Mouse (Mus musculus): ENCODE data around the gene Trim2.

Gene Trim2

GRCm38 (mm10) chr3:84284796-84285195 is 21.9 kb downstream of the Trim2 start:
- DNase-seq: no peak

DNA sequence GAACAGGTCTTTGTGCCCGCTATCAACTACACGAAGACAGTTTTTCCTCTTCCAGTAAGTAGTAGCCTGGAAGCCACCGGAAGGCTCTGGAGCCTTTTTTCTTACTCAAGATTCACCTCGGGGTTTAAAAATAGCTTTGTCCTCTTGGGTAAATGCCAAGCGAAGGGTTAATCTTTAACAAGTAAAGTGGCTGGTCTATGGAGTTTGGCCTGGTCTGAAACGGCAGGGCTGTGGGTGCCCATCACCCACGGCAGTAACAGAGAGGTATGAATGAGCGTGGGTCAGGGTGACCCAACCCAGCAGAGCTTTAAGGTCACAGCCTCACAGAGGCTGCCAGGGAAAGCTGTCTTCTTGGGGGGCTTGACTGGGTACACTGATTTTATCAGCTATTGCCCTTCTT is 23.2 kb downstream of the Trim2 start:
- DNase-seq: no peak

DNA sequence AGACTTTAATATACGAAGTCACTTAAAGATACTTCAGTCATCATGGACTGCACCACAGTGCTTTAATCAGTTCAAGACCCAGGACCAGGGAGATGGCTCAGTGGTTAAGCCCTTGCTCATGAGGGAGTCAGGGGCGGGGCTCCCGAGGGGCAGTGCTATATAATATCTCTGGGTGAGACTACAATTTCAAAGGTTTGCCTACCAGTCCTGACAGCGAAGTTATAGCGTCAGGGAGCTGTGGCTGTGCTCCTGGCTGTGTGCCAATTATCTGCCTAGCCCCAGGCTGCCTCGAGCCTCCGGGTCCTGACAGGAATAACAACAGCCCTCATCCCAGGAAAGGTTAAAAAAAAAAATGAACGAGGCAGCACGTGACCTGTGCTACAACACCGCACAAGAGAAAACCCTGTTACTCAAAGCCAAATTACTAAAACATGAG is 24.7 kb downstream of the Trim2 start:
- DNase-seq: no peak

DNA sequence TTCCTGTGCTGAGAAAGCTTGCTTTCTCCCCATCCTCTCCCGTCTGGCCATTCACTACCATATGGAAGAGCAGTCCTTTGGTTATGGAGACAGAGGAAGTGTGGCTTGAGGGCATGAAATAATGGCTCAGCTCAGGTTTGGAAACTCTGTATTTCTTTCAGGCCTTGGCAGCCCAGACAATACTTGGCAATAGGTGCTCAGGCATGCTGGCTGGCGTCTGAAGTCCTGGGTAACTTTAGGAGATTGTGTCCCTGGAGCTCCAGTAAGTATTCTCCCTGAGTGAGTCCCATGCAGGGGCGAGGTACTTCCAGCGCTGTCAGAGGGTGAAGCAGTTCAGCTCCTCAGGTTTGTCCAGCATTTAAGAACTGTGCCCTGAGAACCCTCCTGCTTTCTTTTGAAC is 27.9 kb downstream of the Trim2 start:
- no peak for DNase-seq

- no peak for DNase-seq
These were observed 31.6 kb downstream of the Trim2 start for GRCm38 (mm10) chr3:84275124-84275523.

GRCm38 (mm10) chr3:84272293-84273015 is 34.2 kb downstream of the Trim2 start:
- no peak for DNase-seq

- DNase-seq: no peak
These were observed 34.9 kb downstream of the Trim2 start for GRCm38 (mm10) chr3:84271794-84272193.

DNA sequence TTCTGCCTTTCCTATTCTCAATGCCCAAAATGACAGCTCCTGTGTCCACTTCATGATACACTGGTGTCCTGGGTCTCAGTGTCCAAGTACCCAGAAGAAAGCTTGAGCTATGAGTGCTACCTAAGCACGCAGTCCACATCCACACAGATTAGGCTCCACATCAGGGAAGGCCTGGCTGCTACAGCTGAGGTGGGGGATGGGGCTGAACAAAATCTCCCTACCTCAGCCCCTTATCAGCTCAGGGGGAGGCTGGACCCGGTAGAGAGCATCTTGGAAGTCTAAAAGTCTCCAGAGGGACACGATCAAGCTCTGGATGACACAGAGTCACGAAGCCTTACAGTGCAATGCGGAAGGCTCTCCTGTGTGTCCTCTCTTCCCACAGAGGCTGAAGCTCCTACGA is 35.6 kb downstream of the Trim2 start:
- no peak for DNase-seq

DNA sequence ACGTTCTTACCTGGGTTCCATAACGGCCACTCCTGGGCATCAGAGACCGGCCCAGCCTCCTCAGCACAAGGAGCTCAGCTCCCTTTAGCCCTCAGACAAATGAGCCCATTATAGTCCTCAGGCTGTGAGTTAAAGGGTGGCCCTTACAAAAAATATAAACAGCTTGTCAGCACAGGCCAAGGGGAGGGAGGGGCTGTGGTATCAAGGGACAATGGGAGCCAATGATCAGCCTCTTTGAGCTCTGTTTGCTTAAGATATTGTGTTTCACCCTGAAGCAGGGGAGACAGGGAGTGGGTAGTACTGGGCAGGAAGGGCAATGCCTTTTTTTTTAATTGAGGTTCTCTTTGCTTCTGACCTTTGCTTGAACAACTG is 36.1 kb downstream of the Trim2 start:
- no peak for DNase-seq

DNA sequence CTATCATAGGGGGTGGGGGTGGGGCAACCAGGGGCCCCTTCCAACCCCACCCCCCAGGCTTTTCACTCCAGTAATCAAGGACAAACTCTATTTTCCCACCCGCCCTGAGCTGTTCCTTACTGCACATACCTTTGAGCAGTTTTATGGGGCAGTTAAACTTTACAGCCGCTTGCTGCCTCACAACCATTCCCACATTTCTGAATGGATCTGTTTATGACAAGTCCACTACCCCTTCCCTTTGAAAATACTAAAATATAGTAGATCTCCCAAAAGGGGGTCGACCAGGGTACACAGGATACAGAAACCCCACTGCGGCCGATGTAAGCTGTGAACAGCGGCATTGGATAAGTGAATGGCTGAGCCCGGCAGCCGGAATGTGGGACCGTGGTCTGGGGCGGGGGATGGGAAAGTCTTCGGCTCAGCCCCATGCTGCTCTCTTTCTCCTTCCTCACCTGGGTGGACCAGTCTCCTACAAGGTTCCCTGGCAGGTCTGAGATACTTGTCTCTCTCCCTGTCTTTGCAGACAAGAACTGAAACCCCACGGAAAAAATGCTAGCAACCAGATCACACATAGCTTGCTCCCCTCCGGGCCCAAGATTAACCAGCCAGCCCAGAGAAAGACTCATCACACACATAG is 36.6 kb downstream of the Trim2 start:
- no peak for DNase-seq

DNA sequence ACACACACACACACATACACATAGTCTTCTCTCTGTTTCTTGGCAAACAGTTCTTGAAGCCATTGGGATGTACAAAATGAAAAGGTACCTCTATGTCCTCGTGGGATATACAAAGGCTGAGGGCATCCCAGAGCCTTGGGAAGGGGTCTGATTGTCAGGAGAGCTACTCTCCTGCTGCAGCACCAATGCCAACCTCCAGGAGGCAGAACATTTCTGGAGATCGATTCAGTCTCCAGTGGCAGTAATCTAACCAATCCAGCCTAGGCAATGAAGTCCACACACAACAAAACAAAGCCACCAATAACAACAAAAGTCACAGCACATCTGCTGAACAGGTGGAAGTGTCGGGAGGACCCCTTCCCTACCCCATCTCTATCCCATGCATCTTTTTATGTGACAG is 38.2 kb downstream of the Trim2 start:
- no peak for DNase-seq

GRCm38 (mm10) chr3:84266391-84266931 is 40.2 kb downstream of the Trim2 start:
- DNase-seq: no peak

DNA sequence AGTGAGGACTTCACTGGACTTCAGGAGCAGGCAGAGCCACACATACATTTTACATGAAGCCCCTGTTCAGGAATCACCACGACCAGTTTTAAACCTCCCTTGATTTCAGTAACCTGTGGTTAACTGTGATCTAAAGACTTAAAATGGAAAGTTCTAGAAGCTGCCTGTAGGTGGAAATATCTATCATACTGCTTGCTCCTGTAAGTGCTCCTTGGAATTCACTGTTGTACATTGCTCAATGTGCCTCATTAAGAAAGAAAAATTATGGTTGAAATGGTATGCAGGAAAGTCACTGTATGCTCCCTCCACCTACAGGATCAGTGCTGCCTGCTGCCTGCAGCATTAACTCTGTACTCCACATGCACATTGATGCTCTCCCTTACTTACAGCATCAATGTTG is 41.6 kb downstream of the Trim2 start:
- DNase-seq: no peak

DNA sequence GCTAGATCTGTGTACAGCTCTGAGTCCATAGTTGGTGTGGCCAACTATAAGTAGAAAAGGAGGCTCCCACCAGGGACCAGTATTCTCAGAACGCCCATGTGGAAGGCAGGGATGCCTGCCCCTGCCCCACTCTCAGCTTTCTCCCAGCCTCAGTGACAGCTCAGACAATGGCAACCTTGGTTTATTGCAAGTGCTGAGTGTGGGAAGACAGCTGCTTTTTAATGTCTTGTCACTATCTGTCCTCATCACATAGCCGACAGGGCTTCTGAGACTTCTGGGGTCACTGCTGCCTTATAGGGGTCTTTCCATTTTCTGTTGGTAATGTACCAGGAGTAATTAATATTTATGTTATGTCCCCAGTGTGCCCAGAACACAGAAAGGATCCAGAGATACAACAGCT is 42.3 kb downstream of the Trim2 start:
- no peak for DNase-seq

GRCm38 (mm10) chr3:84262804-84263203 is 43.9 kb downstream of the Trim2 start:
- no peak for DNase-seq

- no peak for DNase-seq
These were observed 44.8 kb downstream of the Trim2 start for GRCm38 (mm10) chr3:84261863-84262262.

DNA sequence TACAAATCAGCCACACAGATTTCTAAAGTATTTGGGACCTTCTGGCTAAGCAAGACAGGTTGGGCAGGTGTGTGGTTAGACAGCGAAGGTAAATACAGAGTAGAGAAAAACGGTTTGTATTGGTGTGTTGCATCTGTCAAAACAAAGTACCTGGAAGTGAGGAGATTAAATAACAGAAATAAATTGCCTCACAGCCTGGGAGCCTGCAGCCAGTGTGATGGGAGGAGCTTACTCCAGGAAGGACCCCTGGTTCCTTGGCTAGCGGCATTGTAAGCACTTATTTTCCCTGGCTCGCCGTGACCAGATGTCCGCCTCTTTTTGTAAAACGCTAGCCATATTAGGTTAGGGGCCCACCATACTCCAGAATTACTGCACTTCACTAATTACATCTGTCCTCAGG is 45.8 kb downstream of the Trim2 start:
- no peak for DNase-seq

- DNase-seq: peak; percentile 28
These were observed 46.6 kb downstream of the Trim2 start for GRCm38 (mm10) chr3:84260024-84260535.

DNA sequence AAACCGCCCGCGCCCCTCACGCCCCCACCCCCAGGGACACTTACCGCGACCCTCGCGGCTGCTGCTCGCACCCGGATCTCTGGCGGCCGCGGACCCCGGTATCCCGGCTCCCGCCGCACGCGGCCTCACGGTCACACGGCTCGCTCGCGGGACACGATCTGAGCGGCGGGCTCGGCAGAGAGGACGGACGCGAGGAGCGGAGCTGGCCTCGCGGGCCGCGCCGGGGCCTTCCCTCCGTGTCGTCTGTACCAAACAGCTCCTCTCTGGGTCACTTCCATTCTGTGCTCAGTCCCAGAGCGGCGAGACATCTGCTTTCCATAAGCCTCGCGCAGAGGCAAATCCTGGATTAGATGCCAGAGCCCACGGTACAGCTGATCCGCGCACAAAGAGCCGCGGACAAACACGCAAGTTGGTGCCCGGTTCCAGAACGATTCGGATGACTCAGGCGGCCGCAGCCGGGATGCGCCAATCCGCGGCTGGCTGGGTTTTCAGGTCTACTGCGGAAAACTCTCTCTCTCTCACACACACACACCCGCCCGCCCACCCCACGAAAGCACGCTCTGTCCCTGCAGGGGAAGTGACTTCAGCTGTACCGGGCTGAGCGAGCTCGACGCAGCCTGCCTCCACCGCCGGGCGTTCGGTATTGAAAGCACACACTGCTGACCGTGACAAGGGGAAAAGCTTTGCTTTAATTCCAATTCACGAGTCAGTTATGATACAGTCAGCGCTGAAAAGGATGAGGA is 47.2 kb downstream of the Trim2 start:
- DNase-seq: peak; percentile 64

DNA sequence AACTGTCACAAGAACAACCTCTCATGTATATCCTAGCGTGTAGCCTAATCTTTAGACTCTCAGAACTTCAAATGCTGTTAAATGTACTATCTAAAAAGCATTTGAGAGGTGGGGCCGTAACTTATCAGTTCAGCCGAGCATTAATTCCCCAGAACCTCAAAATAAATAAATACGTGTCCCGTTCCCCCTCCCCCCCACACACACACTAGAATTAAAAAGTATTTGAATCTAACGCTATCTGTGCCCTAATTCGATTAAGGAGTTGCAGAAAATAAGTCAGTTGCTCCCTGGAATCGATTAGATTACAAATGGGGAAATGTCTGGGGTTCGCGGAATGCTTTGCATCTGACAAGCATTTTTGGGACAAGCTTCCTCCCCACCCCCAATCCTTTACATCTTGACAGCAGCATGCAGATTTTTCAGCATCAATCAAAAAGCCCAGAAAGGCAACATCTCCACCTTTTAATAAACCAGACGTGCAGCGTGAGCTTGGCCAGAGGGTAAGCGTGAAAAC is 48.1 kb downstream of the Trim2 start:
- DNase-seq: no peak

DNA sequence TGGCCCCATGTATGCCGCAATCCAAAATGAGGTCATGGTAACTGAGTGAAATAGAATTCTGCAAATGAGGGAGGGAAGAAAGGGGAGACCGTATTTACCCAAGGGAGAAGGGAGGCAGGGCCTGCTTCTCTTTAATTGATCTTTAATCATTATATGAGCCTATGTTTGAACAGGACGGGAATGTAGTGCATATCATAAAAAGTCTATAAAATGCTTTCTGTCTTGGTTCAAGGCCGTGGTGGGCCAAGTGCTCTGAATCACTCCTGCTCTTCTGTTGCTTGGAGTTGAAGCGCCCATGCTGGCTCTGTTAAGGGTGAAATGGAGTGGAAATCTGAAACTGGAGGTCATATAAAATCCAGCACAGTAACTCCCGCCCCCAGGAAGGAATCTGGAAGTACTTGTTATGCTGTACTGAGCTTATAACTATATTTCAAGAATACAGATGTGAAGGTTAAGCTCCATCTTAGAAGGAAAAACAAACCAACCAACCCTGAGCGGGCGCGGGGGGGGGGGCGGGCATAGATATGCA is 48.6 kb downstream of the Trim2 start:
- DNase-seq: no peak

GRCm38 (mm10) chr3:84254520-84254878 is 52.2 kb downstream of the Trim2 start:
- DNase-seq: no peak

Measured in cerebellum, adult 11-12 months (tissue).